Mouse (Mus musculus) central nervous system, embryonic 11.5 days (tissue): ENCODE results near the gene Chst1. TPM values are rescaled to one million over a fixed set of nuclear protein-coding genes. Genes with fewer than 3 reads are reported as not detected.

Experiments used
- polyA plus RNA-seq: library from polyadenylated mRNA; depleted of rRNA; stranded (reverse); fragments of >200 nt; gene quantifications from 2 replicates; pipeline ENCODE4 v1.2.3, GENCODE M21; 2012; rRNA removed

The Chst1 gene
- polyA plus RNA-seq: 8.2 and 9.8 TPM in 2 replicates

GRCm38 (mm10) chr2:92599487-92600347, at the start of gene Chst1:
Chst1 (plus strand) TSS chr2:92599707.

Other genes starting within 250 kb of the Chst1 start
- gene Pex16, start 225.0 kb upstream of the Chst1 start, polyA plus RNA-seq: 24.7 and 34.5 TPM in 2 replicates
- 12.7 and 14.7 TPM in 2 replicates for gene Large2, start 224.8 kb upstream of the Chst1 start, polyA plus RNA-seq
- 2.3 and 2.9 TPM in 2 replicates for gene 1700029I15Rik, start 217.2 kb upstream of the Chst1 start, polyA plus RNA-seq
- gene Mapk8ip1, start 198.4 kb upstream of the Chst1 start, polyA plus RNA-seq: 76.2 and 89.1 TPM in 2 replicates
- 18.3 and 19.8 TPM in 2 replicates for gene Cry2, start 165.7 kb upstream of the Chst1 start, polyA plus RNA-seq
- gene Slc35c1, start 139.2 kb upstream of the Chst1 start, polyA plus RNA-seq: 4.8 and 7.7 TPM in 2 replicates